In genomic region chr1:43485204-43485603, GRCm38 (mm10) we compare ENCODE assay signal across 18 mouse cellular contexts. TPM values are rescaled to one million over a fixed set of nuclear protein-coding genes. Genes with fewer than 3 reads are reported as not detected.
DNase-seq lines count a peak whose midpoint lies in the region; ATAC-seq lines count a peak whose summit lies in the region.
"Had no signal": no experiment of that assay in that cellular context is flagged by ENCODE, and none has a peak within 500 bp of the region (broad histone marks: within the 10 kb centered on the region; RNA-seq: fewer than 3 reads in every experiment).

No protein-coding gene starts in this region.

- H3K4me2 ChIP-seq in hindbrain, embryonic 15.5 days: no peak overlapping the region
- no peak overlapping the region for H3K4me2 ChIP-seq in midbrain, embryonic 12.5 days (replicated peaks)
- peak overlapping the region; percentile 36; the same call in 1 of the 2 replicates for H3K4me2 ChIP-seq in liver, embryonic 15.5 days
- H3K4me2 ChIP-seq in neural tube, embryonic 14.5 days (ENCODE audit: low read depth, low read length): no peak overlapping the region

- H3K36me3 ChIP-seq in hindbrain, embryonic 15.5 days: no peaks in the 10 kb centered on the region
- H3K36me3 ChIP-seq in hindbrain, embryonic 10.5 days: no peaks in the 10 kb centered on the region
- H3K36me3 ChIP-seq in midbrain, embryonic 12.5 days: no peaks in the 10 kb centered on the region
- no peaks in the 10 kb centered on the region for H3K36me3 ChIP-seq in midbrain, embryonic 10.5 days
- no peaks in the 10 kb centered on the region for H3K36me3 ChIP-seq in liver, embryonic 15.5 days (replicated peaks)
- no peaks in the 10 kb centered on the region for H3K36me3 ChIP-seq in neural tube, embryonic 14.5 days (ENCODE audit: control insufficient read depth, insufficient read depth, low read length)

- no peak overlapping the region for H3K9ac ChIP-seq in hindbrain, embryonic 15.5 days
- no peak overlapping the region for H3K9ac ChIP-seq in midbrain, embryonic 12.5 days (replicated peaks)
- H3K9ac ChIP-seq in liver, embryonic 15.5 days: no peak overlapping the region
- H3K9ac ChIP-seq in neural tube, embryonic 14.5 days (replicated peaks; ENCODE audit: low read depth, low read length): no peak overlapping the region
- H3K9ac ChIP-seq: liver, embryonic 14.5 days had no signal

- no peak for DNase-seq in hindbrain, embryonic 10.5 days (ENCODE audit: low spot score)
- no peak for DNase-seq in midbrain, embryonic 10.5 days (ENCODE audit: low spot score)
- DNase-seq in lung, postnatal 4 days: no peak
- DNase-seq: adrenal gland, postnatal 36 days; cerebellum, adult 11-12 months; cerebellum, postnatal 14 days; embryo, embryonic 11 days; gastrocnemius, adult 2 months; kidney, adult 8-10 months; left cerebral cortex, postnatal 4 days; lung, postnatal 10 days; right cerebral cortex, postnatal 25 days had no signal

- H3K9me3 ChIP-seq in hindbrain, embryonic 15.5 days: no peaks in the 10 kb centered on the region
- no peaks in the 10 kb centered on the region for H3K9me3 ChIP-seq in hindbrain, embryonic 10.5 days
- no peaks in the 10 kb centered on the region for H3K9me3 ChIP-seq in midbrain, embryonic 12.5 days
- H3K9me3 ChIP-seq in midbrain, embryonic 10.5 days (replicated peaks): no peaks in the 10 kb centered on the region
- no peaks in the 10 kb centered on the region for H3K9me3 ChIP-seq in liver, embryonic 15.5 days (replicated peaks)
- H3K9me3 ChIP-seq in neural tube, embryonic 14.5 days (ENCODE audit: control insufficient read depth, low read length): no peaks in the 10 kb centered on the region
- H3K9me3 ChIP-seq: heart, embryonic 10.5 days had no signal

- ATAC-seq in hindbrain, embryonic 15.5 days (ENCODE audit: low FRiP score, low read depth): 0 out of 2 replicates have a peak, but pooled peaks have one; percentile 10
- peak; percentile 39; the same call in 1 of the 2 replicates for ATAC-seq in midbrain, embryonic 12.5 days (ENCODE audit: low FRiP score, low read depth)
- no peak for ATAC-seq in liver, embryonic 15.5 days (ENCODE audit: insufficient read depth)
- ATAC-seq in neural tube, embryonic 14.5 days (ENCODE audit: low read depth): peak; percentile 15; the same call in 1 of the 2 replicates

- no peak overlapping the region for H3K4me3 ChIP-seq in hindbrain, embryonic 15.5 days
- no peak overlapping the region for H3K4me3 ChIP-seq in hindbrain, embryonic 10.5 days
- H3K4me3 ChIP-seq in midbrain, embryonic 12.5 days: no peak overlapping the region
- H3K4me3 ChIP-seq in midbrain, embryonic 10.5 days: no peak overlapping the region
- H3K4me3 ChIP-seq in liver, embryonic 15.5 days (replicated peaks): no peak overlapping the region
- no peak overlapping the region for H3K4me3 ChIP-seq in neural tube, embryonic 14.5 days (ENCODE audit: low read depth, low read length)
- H3K4me3 ChIP-seq: gastrocnemius, adult 2 months; heart, embryonic 10.5 days had no signal

- H3K27ac ChIP-seq in hindbrain, embryonic 15.5 days (replicated peaks): no peak overlapping the region
- H3K27ac ChIP-seq in hindbrain, embryonic 10.5 days: no peak overlapping the region
- no peak overlapping the region for H3K27ac ChIP-seq in midbrain, embryonic 12.5 days (replicated peaks)
- no peak overlapping the region for H3K27ac ChIP-seq in midbrain, embryonic 10.5 days (replicated peaks)
- H3K27ac ChIP-seq in liver, embryonic 15.5 days (replicated peaks): 0 out of 2 replicates have a peak overlapping the region, but pooled peaks have one; percentile 8
- H3K27ac ChIP-seq in neural tube, embryonic 14.5 days (ENCODE audit: low read depth, low read length): no peak overlapping the region
- H3K27ac ChIP-seq: gastrocnemius, adult 2 months; heart, embryonic 10.5 days; liver, embryonic 14.5 days had no signal

- 71% methylated on average over 9 of the region's 9 CpGs for WGBS in hindbrain, embryonic 15.5 days
- WGBS in hindbrain, embryonic 10.5 days: 85% methylated on average over 9 of the region's 9 CpGs
- WGBS in midbrain, embryonic 12.5 days: 81% methylated on average over 9 of the region's 9 CpGs
- WGBS in midbrain, embryonic 10.5 days: 86% methylated on average over 9 of the region's 9 CpGs
- 80% methylated on average over 9 of the region's 9 CpGs for WGBS in liver, embryonic 15.5 days (ENCODE audit: insufficient replicate concordance)
- 52% methylated on average over 9 of the region's 9 CpGs for WGBS in neural tube, embryonic 14.5 days

- peaks cover 38% of the 10 kb centered on the region for H3K4me1 ChIP-seq in hindbrain, embryonic 15.5 days (replicated peaks)
- H3K4me1 ChIP-seq in hindbrain, embryonic 10.5 days (replicated peaks): peaks cover 46% of the 10 kb centered on the region
- peaks cover 12% of the 10 kb centered on the region for H3K4me1 ChIP-seq in midbrain, embryonic 12.5 days
- peaks cover 36% of the 10 kb centered on the region for H3K4me1 ChIP-seq in midbrain, embryonic 10.5 days
- H3K4me1 ChIP-seq in liver, embryonic 15.5 days (replicated peaks): peaks cover 47% of the 10 kb centered on the region
- H3K4me1 ChIP-seq in neural tube, embryonic 14.5 days (ENCODE audit: control insufficient read depth, insufficient read depth, low read length): peaks cover 7% of the 10 kb centered on the region; the same call in 1 of the 2 replicates

- no peaks in the 10 kb centered on the region for H3K27me3 ChIP-seq in hindbrain, embryonic 15.5 days
- H3K27me3 ChIP-seq in hindbrain, embryonic 10.5 days (ENCODE audit: insufficient read depth, poor library complexity, severe bottlenecking): no peaks in the 10 kb centered on the region
- H3K27me3 ChIP-seq in midbrain, embryonic 12.5 days: no peaks in the 10 kb centered on the region
- H3K27me3 ChIP-seq in midbrain, embryonic 10.5 days (ENCODE audit: low read depth, poor library complexity, severe bottlenecking): no peaks in the 10 kb centered on the region
- H3K27me3 ChIP-seq in liver, embryonic 15.5 days: no peaks in the 10 kb centered on the region
- H3K27me3 ChIP-seq in neural tube, embryonic 14.5 days (ENCODE audit: control insufficient read depth, insufficient read depth, low read length): no peaks in the 10 kb centered on the region

RNA-seq across cellular contexts. Expression of gene Nck2, which starts 40.8 kb away (rescaled TPM):
- 34.1 and 38.0 TPM in 2 replicates for polyA plus RNA-seq in hindbrain, embryonic 15.5 days (2015; fragmentation: Nextera tagmentation; extraction: Ambion mirVana)
- 39.5 and 40.8 TPM in 2 replicates for polyA plus RNA-seq in hindbrain, embryonic 10.5 days (2016; fragmentation: Nextera tagmentation; extraction: Ambion mirVana)
- polyA plus RNA-seq in midbrain, embryonic 12.5 days (2016; fragmentation: Nextera tagmentation; extraction: Ambion mirVana): 41.8 and 44.1 TPM in 2 replicates
- 35.0 and 36.8 TPM in 2 replicates for polyA plus RNA-seq in midbrain, embryonic 10.5 days (2016; fragmentation: Nextera tagmentation; extraction: Ambion mirVana)
- polyA plus RNA-seq in liver, embryonic 15.5 days (2015; fragmentation: Nextera tagmentation; extraction: Ambion mirVana): 10.2 and 10.8 TPM in 2 replicates
- polyA plus RNA-seq in neural tube, embryonic 14.5 days (2014; fragmentation: Nextera tagmentation; extraction: Ambion mirVana): 31.1 and 39.1 TPM in 2 replicates
